Comparison of ENCODE assay signal across 7 mouse cellular contexts in the genomic region with DNA sequence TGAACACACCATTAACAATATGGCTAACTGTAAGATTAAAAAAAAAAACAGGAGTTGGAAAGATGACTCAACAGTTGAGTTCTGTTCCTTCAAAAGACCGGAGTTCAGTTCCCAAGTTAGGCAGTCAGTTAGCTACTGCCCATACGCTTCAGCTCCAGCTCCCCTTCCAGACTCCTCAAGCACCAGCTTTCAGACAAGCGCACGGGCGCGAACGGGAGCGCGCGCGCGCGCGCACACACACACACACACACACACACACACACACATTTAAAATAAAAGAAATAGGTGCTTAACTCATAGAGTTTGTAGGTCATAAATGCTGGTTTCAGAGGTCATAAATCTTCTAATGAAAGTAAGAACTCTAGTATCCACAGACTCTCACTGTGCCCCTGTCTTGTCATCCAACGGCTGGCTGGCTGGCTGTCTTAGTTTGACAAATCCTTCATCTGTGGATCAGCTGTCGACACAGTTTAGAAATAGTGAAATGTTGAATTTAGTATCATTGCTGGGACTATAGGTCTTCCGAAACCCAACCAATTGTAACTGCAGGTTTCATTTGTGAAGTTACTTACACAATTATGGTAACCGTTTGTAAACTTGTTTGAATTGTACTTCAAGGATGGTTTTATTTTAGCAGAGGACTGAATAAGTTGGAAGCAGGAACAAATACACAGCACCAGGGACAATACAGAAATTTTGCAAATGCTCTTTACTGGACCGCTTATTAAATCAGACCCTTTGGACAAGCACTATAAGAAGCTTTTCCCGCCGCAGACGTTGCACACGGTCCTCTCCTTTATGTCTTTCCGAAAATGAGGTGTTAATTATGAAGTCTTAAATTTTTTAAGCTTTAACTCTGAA. TPM values are rescaled to one million over a fixed set of nuclear protein-coding genes. Genes with fewer than 3 reads are reported as not detected.
A peak's percentile ranks its signal among the peaks of the same experiment; 100 is the strongest.
DNase-seq lines count a peak whose midpoint lies in the region; ATAC-seq and TF ChIP-seq lines count a peak whose summit lies in the region.

No protein-coding gene starts in this region.

- intact Hi-C loops in left cerebral cortex, postnatal 25 days (cut with DNase I), result loop anchor here (5.0 kb wide), 3 partner anchors 1422 to 1737 kb away; no protein-coding TSS in a partner anchor

- peak overlapping the region; percentile 82 for H3K4me3 ChIP-seq in E14TG2a.4 (replicated peaks; ENCODE audit: low read length)
- H3K4me3 ChIP-seq in embryonic facial prominence, embryonic 10.5 days, result peak overlapping the region; percentile 68
- H3K4me3 ChIP-seq in heart, embryonic 15.5 days, result peak overlapping the region; percentile 61

- H3K4me1 ChIP-seq in E14TG2a.4 (replicated peaks; ENCODE audit: low read depth, low read length), result peaks cover 27% of the 10 kb centered on the region
- H3K4me1 ChIP-seq in embryonic facial prominence, embryonic 10.5 days, result peaks cover 13% of the 10 kb centered on the region
- peaks cover under 1% of the 10 kb centered on the region; the same call in 1 of the 2 replicates for H3K4me1 ChIP-seq in heart, embryonic 15.5 days (replicated peaks)

- H3K9ac ChIP-seq in heart, embryonic 15.5 days, result peak overlapping the region; percentile 52

- no peak for ATAC-seq in heart, embryonic 15.5 days (replicated peaks; ENCODE audit: insufficient number of reproducible peaks, insufficient read depth, low FRiP score, low read depth)
- peak; percentile 55 for ATAC-seq in megakaryocyte-erythroid progenitor cell, adult 5-6 weeks (replicated peaks; ENCODE audit: low FRiP score, low TSS enrichment, poor library complexity, severe bottlenecking)

- no peaks in the 10 kb centered on the region for H3K27me3 ChIP-seq in E14TG2a.4 (ENCODE audit: insufficient read depth, low read length)
- no peaks in the 10 kb centered on the region for H3K27me3 ChIP-seq in embryonic facial prominence, embryonic 10.5 days (replicated peaks; ENCODE audit: low read depth, poor library complexity, severe bottlenecking)
- H3K27me3 ChIP-seq in heart, embryonic 15.5 days, result no peaks in the 10 kb centered on the region

- DNase-seq in T-cell, adult 2 months (ENCODE audit: low spot score), result peak; percentile 29
- DNase-seq in embryonic facial prominence, embryonic 10.5 days (ENCODE audit: low spot score), result peak; percentile 87
- DNase-seq in left cerebral cortex, postnatal 25 days (ENCODE audit: low spot score in 2 of 2), result peak; percentile 72 to 78
- peak; percentile 39 to 59 for DNase-seq in spleen, postnatal 14 days (ENCODE audit: low spot score in 2 of 2)

- TF ChIP-seq CTCF in E14TG2a.4 (conservative IDR thresholded peaks at IDR 0.05; ENCODE audit: low read length), result no peak

- H3K4me2 ChIP-seq in heart, embryonic 15.5 days, result peak overlapping the region; percentile 76

- under 1% methylated on average over 24 of the region's 24 CpGs for WGBS in embryonic facial prominence, embryonic 10.5 days
- under 1% methylated on average over 24 of the region's 24 CpGs for WGBS in heart, embryonic 15.5 days

- peak overlapping the region; percentile 71 for H3K27ac ChIP-seq in embryonic facial prominence, embryonic 10.5 days (replicated peaks)
- peak overlapping the region; percentile 54 for H3K27ac ChIP-seq in heart, embryonic 15.5 days

- no peaks in the 10 kb centered on the region for H3K36me3 ChIP-seq in E14TG2a.4 (ENCODE audit: insufficient read depth, low read length)
- H3K36me3 ChIP-seq in embryonic facial prominence, embryonic 10.5 days (replicated peaks), result no peaks in the 10 kb centered on the region
- H3K36me3 ChIP-seq in heart, embryonic 15.5 days, result no peaks in the 10 kb centered on the region

- no peaks in the 10 kb centered on the region for H3K9me3 ChIP-seq in E14TG2a.4 (ENCODE audit: low read length)
- no peaks in the 10 kb centered on the region for H3K9me3 ChIP-seq in embryonic facial prominence, embryonic 10.5 days
- H3K9me3 ChIP-seq in heart, embryonic 15.5 days (replicated peaks), result no peaks in the 10 kb centered on the region

RNA-seq across cellular contexts. Expression of a gene that starts 16.2 kb away (rescaled TPM):
- polyA plus RNA-seq in embryonic facial prominence, embryonic 10.5 days (2016; fragmentation: Nextera tagmentation; extraction: Ambion mirVana), result 0.12 and 0.16 TPM in 2 replicates
- 0.85 and 1.4 TPM in 2 replicates for polyA plus RNA-seq in heart, embryonic 15.5 days (2015; fragmentation: Nextera tagmentation; extraction: Ambion mirVana)
- not detected for total RNA-seq in left cerebral cortex, postnatal 25 days (2021)
- total RNA-seq in megakaryocyte-erythroid progenitor cell, adult 5-6 weeks (2014; fragmentation: Nextera tagmentation), result not detected in 2 replicates
- not detected in 2 replicates for total RNA-seq in megakaryocyte-erythroid progenitor cell, adult 5-6 weeks (2017)

RNA-seq across cellular contexts. Expression of a gene that starts 25.8 kb away (rescaled TPM):
- 15.0 and 15.6 TPM in 2 replicates for polyA plus RNA-seq in embryonic facial prominence, embryonic 10.5 days (2016; fragmentation: Nextera tagmentation; extraction: Ambion mirVana)
- polyA plus RNA-seq in heart, embryonic 15.5 days (2015; fragmentation: Nextera tagmentation; extraction: Ambion mirVana), result 8.1 and 8.2 TPM in 2 replicates
- 1 to 10 TPM; 8.3 to 8.9 TPM for total RNA-seq in left cerebral cortex, postnatal 25 days (2021)
- total RNA-seq in megakaryocyte-erythroid progenitor cell, adult 5-6 weeks (2014; fragmentation: Nextera tagmentation), result 8.0 and 10.7 TPM in 2 replicates
- total RNA-seq in megakaryocyte-erythroid progenitor cell, adult 5-6 weeks (2017), result 12.8 and 13.7 TPM in 2 replicates

RNA-seq across cellular contexts. Expression of a gene that starts 39.2 kb away (rescaled TPM):
- 0.99 and 1.2 TPM in 2 replicates for polyA plus RNA-seq in embryonic facial prominence, embryonic 10.5 days (2016; fragmentation: Nextera tagmentation; extraction: Ambion mirVana)
- 0.31 and 0.41 TPM in 2 replicates for polyA plus RNA-seq in heart, embryonic 15.5 days (2015; fragmentation: Nextera tagmentation; extraction: Ambion mirVana)
- 1 to 10 TPM; 1.1 to 1.3 TPM for total RNA-seq in left cerebral cortex, postnatal 25 days (2021)
- not detected in 2 replicates for total RNA-seq in megakaryocyte-erythroid progenitor cell, adult 5-6 weeks (2014; fragmentation: Nextera tagmentation)
- total RNA-seq in megakaryocyte-erythroid progenitor cell, adult 5-6 weeks (2017), result not detected in 2 replicates

Comparison
In these comparisons a context has a peak if more than half of its experiments do, and no peak if none do; other contexts are left out.
1. DNase-seq: peak in every context shown above with its lines; median percentile 87 in embryonic facial prominence, embryonic 10.5 days; 75 in left cerebral cortex, postnatal 25 days; 49 in spleen, postnatal 14 days; 29 in T-cell, adult 2 months.